Mouse (Mus musculus): ENCODE measurements at regions not wholly inside any gene's neighbourhood (a gene's known extent, or its start where the extent isn't known, plus 50 kb on each side); places are given as distances from the start of the nearest gene placed in this dataset.

GRCm38 (mm10) chr6:140934286-140934685, 205.2 kb downstream of the Gm11077 start:
- peak; percentile 72 for DNase-seq

GRCm38 (mm10) chr6:140938025-140938424, 208.9 kb downstream of the Gm11077 start:
- DNase-seq = peak; percentile 28

- DNase-seq = no peak
Observed at GRCm38 (mm10) chr6:140946720-140947119, 217.6 kb downstream of the Gm11077 start.

GRCm38 (mm10) chr6:140950483-140950882, 221.4 kb downstream of the Gm11077 start:
- no peak for DNase-seq

- DNase-seq = no peak
Observed at GRCm38 (mm10) chr6:140953256-140953655, 224.2 kb downstream of the Gm11077 start.

- DNase-seq = no peak
Observed at GRCm38 (mm10) chr6:140953721-140954120, 224.6 kb downstream of the Gm11077 start.

- peak; percentile 95 for DNase-seq
Observed at GRCm38 (mm10) chr6:140955751-140956521, 226.9 kb downstream of the Gm11077 start.

GRCm38 (mm10) chr6:140956522-140956863, 227.4 kb downstream of the Gm11077 start:
- DNase-seq = no peak

- DNase-seq = no peak
Observed at GRCm38 (mm10) chr6:140961987-140962386, 232.9 kb downstream of the Gm11077 start.

GRCm38 (mm10) chr6:140962563-140962962, 233.5 kb downstream of the Gm11077 start:
- no peak for DNase-seq

GRCm38 (mm10) chr6:140973732-140974131, 244.6 kb downstream of the Gm11077 start:
- DNase-seq = no peak

GRCm38 (mm10) chr6:140976989-140977388, 247.9 kb downstream of the Gm11077 start:
- DNase-seq = no peak

- DNase-seq = no peak
Observed at GRCm38 (mm10) chr6:140983610-140984009, 254.5 kb downstream of the Gm11077 start.

GRCm38 (mm10) chr6:140984249-140984648, 255.2 kb downstream of the Gm11077 start:
- no peak for DNase-seq

GRCm38 (mm10) chr6:140993643-140994580, 255.2 kb upstream of the Pde3a start:
- no peak for DNase-seq

GRCm38 (mm10) chr6:140995340-140996135, 253.5 kb upstream of the Pde3a start:
- DNase-seq = peak; percentile 89

GRCm38 (mm10) chr6:140998069-140998468, 251.0 kb upstream of the Pde3a start:
- DNase-seq = no peak

- DNase-seq = peak; percentile 33
Observed at GRCm38 (mm10) chr6:141000552-141000951, 248.5 kb upstream of the Pde3a start.

GRCm38 (mm10) chr6:141001306-141001705, 247.8 kb upstream of the Pde3a start:
- DNase-seq = no peak

- no peak for DNase-seq
Observed at GRCm38 (mm10) chr6:141015055-141015681, 233.9 kb upstream of the Pde3a start.

- no peak for DNase-seq
Observed at GRCm38 (mm10) chr6:141023501-141023900, 225.6 kb upstream of the Pde3a start.

GRCm38 (mm10) chr6:141027353-141027752, 221.7 kb upstream of the Pde3a start:
- peak; percentile 40 for DNase-seq

GRCm38 (mm10) chr6:141027787-141028186, 221.3 kb upstream of the Pde3a start:
- peak; percentile 66 for DNase-seq
